Mouse (Mus musculus): ENCODE results near the gene Tmem108.

GRCm38 (mm10) chr9:103575901-103576300, 185.7 kb downstream of the Tmem108 start:
- no peak for TF ChIP-seq CEBPB (IDR thresholded peaks at IDR 0.05; ENCODE audit: low read depth)
- no peak for TF ChIP-seq CTCF (IDR thresholded peaks at IDR 0.05; ENCODE audit: control insufficient read depth, insufficient read depth, insufficient read length)
- TF ChIP-seq USF1 (IDR thresholded peaks at IDR 0.05; ENCODE audit: low read depth) = no peak
- no peak for TF ChIP-seq MAX (IDR thresholded peaks at IDR 0.05)
- TF ChIP-seq MYOG (IDR thresholded peaks at IDR 0.05; ENCODE audit: control insufficient read depth, extremely low read depth, insufficient read length) = no peak

Data from C2C12 (cell line).